Mouse (Mus musculus) thymus, adult 2 months (tissue): ENCODE measurements around the gene Sema6d. TPM values are rescaled to one million over a fixed set of nuclear protein-coding genes. Genes with fewer than 3 reads are reported as not detected.

Experiments used
- DNase-seq: peaks from one replicate; pipeline ENCODE4 v3.0.0; 2021
- H3K27ac ChIP-seq: fragments of 200-500 bp; 2 replicates; pipeline ENCODE4 v1.5.1; 2012; ENCODE audit warnings: low read length, control low read depth; ENCODE audit not compliant: control insufficient read depth, insufficient read depth
- H3K27me3 ChIP-seq: fragments of 200-500 bp; 2 replicates; pipeline ENCODE4 v1.6.1; 2012; ENCODE audit warnings: mild to moderate bottlenecking, low read length, moderate library complexity, mixed read lengths; ENCODE audit not compliant: control insufficient read depth, insufficient read depth
- H3K36me3 ChIP-seq: fragments of 200-500 bp; 2 replicates; pipeline ENCODE4 v1.6.1; 2012; ENCODE audit warnings: mild to moderate bottlenecking, low read length, moderate library complexity; ENCODE audit not compliant: control insufficient read depth, insufficient read depth
- H3K4me1 ChIP-seq: fragments of 200-500 bp; replicated peaks from 2 replicates; pipeline ENCODE4 v1.6.1; 2012; ENCODE audit warnings: low read length; ENCODE audit not compliant: control insufficient read depth, insufficient read depth
- H3K4me3 ChIP-seq: fragments of 200-500 bp; 2 replicates; pipeline ENCODE4 v1.5.1; 2012; ENCODE audit warnings: mild to moderate bottlenecking, low read length, control low read depth, moderate library complexity; ENCODE audit not compliant: control insufficient read depth, insufficient read depth
- CTCF ChIP-seq: fragments of 200-500 bp; IDR thresholded peaks from 2 replicates; pipeline ENCODE4 v1.5.1; 2012; ENCODE audit warnings: mild to moderate bottlenecking, control low read depth, low read length, moderate library complexity, borderline replicate concordance; ENCODE audit not compliant: control insufficient read depth, poor library complexity, insufficient read depth; ENCODE audit errors: extremely low read depth
- POLR2A ChIP-seq: fragments of 200-500 bp; IDR thresholded peaks from 2 replicates; pipeline ENCODE4 v1.6.1; 2012; ENCODE audit warnings: mild to moderate bottlenecking, low read length, control low read depth, moderate library complexity; ENCODE audit not compliant: control insufficient read depth, poor library complexity, insufficient read depth; ENCODE audit errors: extremely low read depth
- WGBS: fragments of 180-500 bp; shearing (Covaris S2); methylation state at CpG from one replicate; pipeline ENCODE4 v1.1.7; 2018; 5-methylcytosine and 5-hydroxymethylcytosine counted together
- polyA plus RNA-seq: library from polyadenylated mRNA; depleted of rRNA; stranded (reverse); fragments of >200 nt; gene quantifications from 2 replicates; pipeline ENCODE4 v1.2.3, GENCODE M21; 2012

Sema6d gene
- polyA plus RNA-seq, 1 experiment = 4.6 TPM

DNA sequence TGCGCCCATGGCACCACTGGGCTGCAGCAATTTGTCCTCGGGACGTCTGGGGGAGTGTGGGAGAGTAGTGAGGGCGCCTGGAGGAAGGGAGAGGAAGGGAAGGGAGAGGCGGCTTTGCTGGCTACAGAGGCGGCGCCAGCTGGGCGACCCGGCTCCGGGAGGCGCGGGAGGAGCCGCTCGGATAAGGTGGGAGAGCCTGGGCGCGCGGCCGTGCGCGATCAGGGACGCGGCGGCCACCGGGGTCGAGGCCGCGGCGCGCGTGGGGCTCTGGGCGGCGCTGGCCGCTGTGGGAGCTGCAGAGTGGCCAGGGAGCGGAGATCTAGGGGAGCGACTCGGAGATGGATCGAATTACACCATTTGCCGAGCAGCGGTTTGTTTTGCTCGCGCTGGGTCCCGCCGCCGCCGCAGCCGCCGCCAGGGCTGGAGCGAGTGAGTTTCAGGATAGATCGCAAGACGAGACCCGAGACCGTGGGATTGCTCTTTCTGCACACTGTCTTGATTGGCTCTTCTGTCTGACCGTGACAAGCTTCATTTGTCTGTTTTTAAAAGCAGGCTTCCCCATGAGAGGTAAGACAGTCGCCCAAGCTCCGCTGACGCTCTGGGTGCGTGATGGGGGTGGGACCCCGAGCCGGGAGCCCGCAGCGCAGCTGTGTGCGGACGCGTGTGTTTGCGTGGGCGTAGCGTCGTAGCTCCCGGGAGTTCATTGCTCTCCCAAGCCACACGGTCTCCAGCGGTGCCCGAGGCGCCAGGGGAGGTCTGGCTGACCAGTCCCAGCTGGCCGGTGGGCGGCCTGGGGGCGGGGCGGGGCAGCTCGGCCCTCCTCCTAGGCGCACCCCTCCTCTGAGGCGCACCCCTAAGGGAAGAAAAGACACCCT, 520.2 kb downstream of the Sema6d start:
- DNase-seq = peak; percentile 4
- WGBS = 2% methylated on average over 77 of the region's 80 CpGs
- peaks cover 3% of the 10 kb centered on the region; the same call in 1 of the 2 replicates for H3K27me3 ChIP-seq
- no peak overlapping the region for H3K27ac ChIP-seq
- peak overlapping the region; percentile 33 for H3K4me3 ChIP-seq
- no peaks in the 10 kb centered on the region for H3K4me1 ChIP-seq
- TF ChIP-seq CTCF (no peak), POLR2A (no peak)
- no peaks in the 10 kb centered on the region for H3K36me3 ChIP-seq

- Histone ChIP-seq H3K27me3 (peaks cover 3% of the 10 kb centered on the region; the same call in 1 of the 2 replicates), H3K4me3 (peak overlapping the region; percentile 33), H3K36me3 (no peaks in the 10 kb centered on the region), H3K4me1 (no peaks in the 10 kb centered on the region), H3K27ac (no peak overlapping the region)
- TF ChIP-seq CTCF = no peak
- TF ChIP-seq POLR2A = no peak
- 3% methylated on average over 37 of the region's 39 CpGs for WGBS
- no peak for DNase-seq
These were observed 520.9 kb downstream of the Sema6d start for GRCm38 (mm10) chr2:124610586-124611105.

DNA sequence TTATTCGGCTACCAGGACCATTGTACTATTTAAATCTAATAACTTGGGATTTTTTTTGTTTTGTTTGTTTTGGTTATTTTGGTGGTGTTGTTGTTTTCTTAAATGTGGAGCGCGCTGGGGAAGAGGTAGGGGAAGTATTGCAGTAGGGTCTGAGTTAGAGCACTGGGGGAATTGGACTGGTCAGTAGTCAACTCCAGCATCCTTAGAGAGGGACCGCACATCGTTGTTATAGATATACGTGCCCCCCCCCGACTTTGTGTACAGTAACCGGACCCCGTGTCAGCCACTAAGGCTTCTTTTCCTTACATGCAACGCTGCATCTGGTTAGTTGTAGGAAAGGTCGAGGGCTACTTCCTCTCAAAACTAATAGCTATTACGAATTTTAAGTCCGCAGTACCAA, 521.5 kb downstream of the Sema6d start:
- 24% methylated on average over 13 of the region's 13 CpGs for WGBS
- Histone ChIP-seq H3K27me3 (peaks cover 3% of the 10 kb centered on the region; the same call in 1 of the 2 replicates), H3K4me1 (no peaks in the 10 kb centered on the region), H3K27ac (no peak overlapping the region), H3K4me3 (no peak overlapping the region), H3K36me3 (no peaks in the 10 kb centered on the region)
- TF ChIP-seq POLR2A (no peak), CTCF (no peak)
- DNase-seq = no peak

DNA sequence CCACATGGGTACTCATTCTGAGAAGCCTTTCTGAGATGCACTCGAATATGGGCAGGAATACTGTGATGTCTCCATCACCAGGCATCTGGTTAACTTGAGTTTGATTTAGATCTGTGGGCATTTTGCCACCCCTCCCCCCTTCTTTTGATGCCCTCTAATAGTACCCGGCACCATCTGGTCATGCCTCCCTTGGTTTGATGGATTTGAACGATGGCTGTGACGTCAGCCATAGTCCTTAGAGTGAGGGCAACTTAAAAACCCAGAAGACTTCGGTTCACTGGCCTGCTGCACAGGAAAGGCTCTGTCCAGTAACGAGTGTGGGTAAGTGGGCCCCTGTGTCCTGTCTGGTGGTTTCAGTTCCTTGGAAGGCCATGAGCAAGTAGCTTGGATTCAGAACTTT, 522.5 kb downstream of the Sema6d start:
- no peaks in the 10 kb centered on the region for H3K36me3 ChIP-seq
- H3K27me3 ChIP-seq = peaks cover 3% of the 10 kb centered on the region; the same call in 1 of the 2 replicates
- H3K4me3 ChIP-seq = no peak overlapping the region
- 75% methylated on average over 6 of the region's 6 CpGs for WGBS
- no peak for DNase-seq
- H3K27ac ChIP-seq = no peak overlapping the region
- TF ChIP-seq POLR2A (no peak), CTCF (no peak)
- no peaks in the 10 kb centered on the region for H3K4me1 ChIP-seq

GRCm38 (mm10) chr2:124612727-124613510, 523.1 kb downstream of the Sema6d start:
- WGBS = 86% methylated on average over 10 of the region's 10 CpGs
- no peak for TF ChIP-seq CTCF
- no peak for TF ChIP-seq POLR2A
- Histone ChIP-seq H3K4me1 (no peaks in the 10 kb centered on the region), H3K36me3 (no peaks in the 10 kb centered on the region), H3K27ac (no peak overlapping the region), H3K4me3 (no peak overlapping the region), H3K27me3 (peaks cover 3% of the 10 kb centered on the region; the same call in 1 of the 2 replicates)
- DNase-seq = no peak

- no peak overlapping the region for H3K27ac ChIP-seq
- H3K4me3 ChIP-seq = no peak overlapping the region
- H3K4me1 ChIP-seq = no peaks in the 10 kb centered on the region
- DNase-seq = no peak
- TF ChIP-seq POLR2A (no peak), CTCF (no peak)
- H3K27me3 ChIP-seq = peaks cover 3% of the 10 kb centered on the region; the same call in 1 of the 2 replicates
- 37% methylated on average over 3 of the region's 3 CpGs for WGBS
- H3K36me3 ChIP-seq = no peaks in the 10 kb centered on the region
These were observed 524.0 kb downstream of the Sema6d start for GRCm38 (mm10) chr2:124613671-124614210.
